Mouse (Mus musculus) forebrain, embryonic 11.5 days (tissue): ENCODE data around the gene Chchd10. TPM values are rescaled to one million over a fixed set of nuclear protein-coding genes. Genes with fewer than 3 reads are reported as not detected.

Experiments used
- ATAC-seq: fragments of 200-750 bp; cut with Nextera tagmentation; replicated peaks from 2 replicates; pipeline ENCODE4 v1.8.0; 2017; ENCODE audit warnings: moderate TSS enrichment; ENCODE audit not compliant: low FRiP score
- DNase-seq: peaks from one replicate; pipeline ENCODE4 v3.0.0-alpha.2; 2017; ENCODE audit warnings: low spot score
- H3K27ac ChIP-seq: fragments of 300-500 bp; sonication (generic); 2 replicates; pipeline ENCODE4 v1.5.1; 2014; ENCODE audit warnings: low read depth, low read length
- H3K27me3 ChIP-seq: fragments of 300-500 bp; sonication (generic); 2 replicates; pipeline ENCODE4 v1.6.1; 2014; ENCODE audit warnings: mild to moderate bottlenecking, low read length, mixed read lengths; ENCODE audit not compliant: control insufficient read depth, insufficient read depth
- H3K36me3 ChIP-seq: fragments of 300-500 bp; sonication (generic); 2 replicates; pipeline ENCODE4 v1.6.1; 2014; ENCODE audit warnings: mild to moderate bottlenecking, low read length, moderate library complexity, mixed read lengths; ENCODE audit not compliant: control insufficient read depth, insufficient read depth
- H3K4me1 ChIP-seq: fragments of 300-500 bp; sonication (generic); replicated peaks from 2 replicates; pipeline ENCODE4 v1.6.1; 2014; ENCODE audit warnings: low read length, mixed read lengths; ENCODE audit not compliant: control insufficient read depth, insufficient read depth
- H3K4me2 ChIP-seq: fragments of 300-500 bp; sonication (generic); 2 replicates; pipeline ENCODE4 v1.6.1; 2014; ENCODE audit warnings: low read depth, mild to moderate bottlenecking, low read length, moderate library complexity, mixed read lengths; ENCODE audit not compliant: severe bottlenecking
- H3K4me3 ChIP-seq: fragments of 300-500 bp; sonication (generic); 2 replicates; pipeline ENCODE4 v1.5.1; 2014; ENCODE audit warnings: low read depth, low read length
- H3K9ac ChIP-seq: fragments of 300-500 bp; sonication (generic); 2 replicates; pipeline ENCODE4 v1.6.1; 2014; ENCODE audit warnings: low read length
- H3K9me3 ChIP-seq: fragments of 300-500 bp; sonication (generic); 2 replicates; pipeline ENCODE4 v1.6.1; 2016; ENCODE audit warnings: low read length, mixed read lengths; ENCODE audit not compliant: control insufficient read depth
- WGBS: fragments of 180-500 bp; shearing (Covaris S2); extraction: QIAGEN DNeasy Blood & Tissue Kit; methylation state at CpG from one replicate; pipeline ENCODE4 v1.1.7; 2014; 5-methylcytosine and 5-hydroxymethylcytosine counted together
- polyA plus RNA-seq: library from polyadenylated mRNA; unstranded; fragments of >200 nt; fragmentation: Nextera tagmentation; extraction: Ambion mirVana; gene quantifications from 2 replicates; pipeline ENCODE4 v1.2.1, GENCODE M21; 2014

The Chchd10 gene
- polyA plus RNA-seq, 1 experiment from 2014 or later = 6.6 TPM

- WGBS = 62% methylated on average over 9 of the region's 9 CpGs
- DNase-seq = no peak
- Histone ChIP-seq H3K4me2 (no peak overlapping the region), H3K27ac (no peak overlapping the region), H3K9ac (no peak overlapping the region), H3K9me3 (no peaks in the 10 kb centered on the region), H3K36me3 (no peaks in the 10 kb centered on the region), H3K27me3 (peaks cover 14% of the 10 kb centered on the region; the same call in 1 of the 2 replicates), H3K4me3 (no peak overlapping the region), H3K4me1 (no peaks in the 10 kb centered on the region; the same call in 1 of the 2 replicates)
- no peak for ATAC-seq
These were observed 8.3 kb downstream of the Chchd10 start for GRCm38 (mm10) chr10:75941042-75941824.

GRCm38 (mm10) chr10:75942736-75943477, 10.0 kb downstream of the Chchd10 start, which contains the start of gene Vpreb3:
Vpreb3 (plus strand) TSS chr10:75943057.
- Histone ChIP-seq H3K9me3 (no peaks in the 10 kb centered on the region), H3K4me1 (no peaks in the 10 kb centered on the region), H3K27ac (no peak within 1 kb of the TSS), H3K4me3 (no peak within 1 kb of the TSS), H3K36me3 (no peaks in the 10 kb centered on the region), H3K9ac (0 out of 2 replicates have a peak within 1 kb of the TSS, but pooled peaks have one; percentile 23), H3K27me3 (no peaks in the 10 kb centered on the region), H3K4me2 (no peak within 1 kb of the TSS)
- ATAC-seq (no peak), DNase-seq (no peak)
- 86% methylated on average over 15 of the region's 15 CpGs for WGBS

- H3K9ac ChIP-seq = no peak overlapping the region
- no peaks in the 10 kb centered on the region for H3K36me3 ChIP-seq
- no peak for DNase-seq
- H3K4me1 ChIP-seq = no peaks in the 10 kb centered on the region
- ATAC-seq = no peak
- no peak overlapping the region for H3K27ac ChIP-seq
- H3K4me3 ChIP-seq = no peak overlapping the region
- H3K4me2 ChIP-seq = no peak overlapping the region
- H3K9me3 ChIP-seq = no peaks in the 10 kb centered on the region
- no peaks in the 10 kb centered on the region for H3K27me3 ChIP-seq
- WGBS = 31% methylated on average over 11 of the region's 11 CpGs
These were observed 11.3 kb downstream of the Chchd10 start for GRCm38 (mm10) chr10:75944066-75944772.

GRCm38 (mm10) chr10:75945213-75945612, 12.3 kb downstream of the Chchd10 start:
- DNase-seq (no peak), ATAC-seq (no peak)
- no peaks in the 10 kb centered on the region for H3K9me3 ChIP-seq
- H3K36me3 ChIP-seq = no peaks in the 10 kb centered on the region
- no peak overlapping the region for H3K27ac ChIP-seq
- H3K27me3 ChIP-seq = no peaks in the 10 kb centered on the region
- 92% methylated on average over 7 of the region's 7 CpGs for WGBS
- H3K4me3 ChIP-seq = no peak overlapping the region
- H3K9ac ChIP-seq = no peak overlapping the region
- no peak overlapping the region for H3K4me2 ChIP-seq
- no peaks in the 10 kb centered on the region for H3K4me1 ChIP-seq

GRCm38 (mm10) chr10:75945896-75946295, 13.0 kb downstream of the Chchd10 start:
- no peaks in the 10 kb centered on the region for H3K9me3 ChIP-seq
- no peak overlapping the region for H3K27ac ChIP-seq
- no peaks in the 10 kb centered on the region for H3K36me3 ChIP-seq
- H3K9ac ChIP-seq = no peak overlapping the region
- no peak for DNase-seq
- no peaks in the 10 kb centered on the region; the same call in 1 of the 2 replicates for H3K4me1 ChIP-seq
- peaks cover 5% of the 10 kb centered on the region; the same call in 1 of the 2 replicates for H3K27me3 ChIP-seq
- WGBS = 82% methylated on average over 7 of the region's 7 CpGs
- ATAC-seq = no peak
- H3K4me3 ChIP-seq = no peak overlapping the region
- H3K4me2 ChIP-seq = no peak overlapping the region

GRCm38 (mm10) chr10:75948079-75948478, 15.1 kb downstream of the Chchd10 start:
- Histone ChIP-seq H3K4me3 (no peak overlapping the region), H3K27me3 (peaks cover 5% of the 10 kb centered on the region; the same call in 1 of the 2 replicates), H3K27ac (no peak overlapping the region), H3K9me3 (no peaks in the 10 kb centered on the region), H3K9ac (no peak overlapping the region), H3K36me3 (no peaks in the 10 kb centered on the region), H3K4me2 (no peak overlapping the region), H3K4me1 (no peaks in the 10 kb centered on the region; the same call in none of the 2 replicates)
- no peak for ATAC-seq
- peak; percentile 23 for DNase-seq
- WGBS = 85% methylated on average over 5 of the region's 5 CpGs

- Histone ChIP-seq H3K9ac (no peak overlapping the region), H3K27me3 (peaks cover 5% of the 10 kb centered on the region; the same call in 1 of the 2 replicates), H3K4me1 (no peaks in the 10 kb centered on the region; the same call in none of the 2 replicates), H3K9me3 (no peaks in the 10 kb centered on the region), H3K4me3 (no peak overlapping the region), H3K36me3 (no peaks in the 10 kb centered on the region), H3K27ac (no peak overlapping the region), H3K4me2 (no peak overlapping the region)
- 79% methylated on average over 22 of the region's 22 CpGs for WGBS
- DNase-seq (no peak), ATAC-seq (no peak)
These were observed 16.4 kb downstream of the Chchd10 start for GRCm38 (mm10) chr10:75949053-75950045.
